Mouse (Mus musculus): ENCODE measurements around the gene Wwc2. TPM values are rescaled to one million over a fixed set of nuclear protein-coding genes. Genes with fewer than 3 reads are reported as not detected.

Gene Wwc2
- 4.6 and 5.4 TPM in 2 replicates for polyA plus RNA-seq (2015; fragmentation: Nextera tagmentation; extraction: Ambion mirVana)

DNA sequence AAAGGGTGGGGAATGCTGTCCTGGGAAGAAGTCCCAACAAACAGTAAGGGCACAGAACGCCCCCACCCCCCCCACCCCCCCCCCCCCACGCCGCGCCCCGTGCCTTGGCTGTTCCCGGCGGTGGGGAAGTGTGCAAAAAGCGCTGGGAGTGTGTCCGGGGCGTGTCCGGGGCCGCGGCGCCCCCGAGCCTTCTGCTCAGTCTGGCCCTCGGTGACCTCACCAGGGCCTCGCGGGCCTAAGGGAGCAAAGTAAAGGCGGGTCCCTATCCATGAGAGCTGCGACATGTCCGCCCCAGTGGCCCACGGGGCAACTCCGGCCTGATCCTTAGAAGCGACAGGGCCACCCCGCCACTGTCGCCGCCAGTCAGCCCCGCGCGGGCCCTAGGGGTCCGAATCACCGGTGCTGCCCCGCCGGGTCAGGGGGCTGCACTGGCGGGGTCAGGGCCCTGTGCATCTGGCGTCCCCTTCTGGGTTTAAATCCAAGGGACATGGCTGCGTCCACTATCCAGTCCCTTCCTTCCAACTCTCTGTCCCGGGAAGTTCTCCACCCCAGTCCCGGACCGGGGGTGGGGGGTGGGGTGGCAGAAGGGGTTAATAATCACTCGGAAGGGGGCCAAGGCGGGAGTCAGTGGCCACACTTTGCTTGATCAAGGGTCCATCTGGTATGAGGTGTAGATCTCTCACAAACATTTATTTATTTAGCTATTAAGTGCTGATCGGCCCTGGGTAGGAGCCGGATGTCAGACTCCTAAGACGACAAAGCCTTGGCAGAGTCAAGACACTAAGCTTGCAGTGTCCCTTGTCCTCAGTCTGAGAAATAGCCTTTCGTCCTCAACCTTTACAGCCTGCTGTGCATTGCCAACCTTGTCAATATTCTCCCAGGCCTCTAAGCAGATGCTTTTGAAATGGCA, at the start of gene Wwc2:
Gene Wwc2 (minus strand): TSS at position 14 of the 910 bp plus-strand sequence.

DNA sequence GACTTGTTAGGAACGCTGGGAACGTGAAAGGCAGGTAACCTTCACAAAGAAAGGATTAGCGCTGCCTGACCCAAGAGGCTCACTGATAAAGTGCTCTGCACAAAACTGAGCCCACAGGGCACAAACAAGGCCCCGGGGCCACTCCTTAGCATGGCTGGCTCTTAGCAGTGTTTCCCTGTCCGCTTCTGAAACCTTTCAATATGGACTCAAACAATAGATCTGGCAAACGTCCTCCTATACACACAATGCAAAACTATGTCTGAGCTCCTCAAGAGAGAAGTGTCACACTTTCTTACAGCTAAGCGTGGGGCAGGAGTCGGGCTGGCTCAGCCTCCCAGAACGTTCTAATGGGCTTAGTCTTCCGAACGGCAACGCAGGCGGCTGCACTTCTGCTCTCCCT, 166.5 kb downstream of the Wwc2 start, which contains the start of gene Cldn22:
Gene Cldn22 (plus strand): TSS at position 301 of the 400 bp plus-strand sequence.

GRCm38 (mm10) chr8:47821843-47822242, 168.9 kb downstream of the Wwc2 start, which contains the start of gene Cldn24:
Gene Cldn24, plus strand, starts transcription at chr8:47822143.

Other genes starting within 250 kb of the Wwc2 start
- gene Cldn24, start 168.8 kb downstream of the Wwc2 start, polyA plus RNA-seq (2015; fragmentation: Nextera tagmentation; extraction: Ambion mirVana), result not detected in 2 replicates
- gene Cldn22, start 166.4 kb downstream of the Wwc2 start, polyA plus RNA-seq (2015; fragmentation: Nextera tagmentation; extraction: Ambion mirVana), result not detected in 2 replicates
- 4.9 and 5.3 TPM in 2 replicates for gene Dctd, start 108.2 kb upstream of the Wwc2 start, polyA plus RNA-seq (2015; fragmentation: Nextera tagmentation; extraction: Ambion mirVana)

Measured in skeletal muscle tissue, postnatal 0 days (tissue).